8 mouse cellular contexts compared by ENCODE assay signal in the genomic region with DNA sequence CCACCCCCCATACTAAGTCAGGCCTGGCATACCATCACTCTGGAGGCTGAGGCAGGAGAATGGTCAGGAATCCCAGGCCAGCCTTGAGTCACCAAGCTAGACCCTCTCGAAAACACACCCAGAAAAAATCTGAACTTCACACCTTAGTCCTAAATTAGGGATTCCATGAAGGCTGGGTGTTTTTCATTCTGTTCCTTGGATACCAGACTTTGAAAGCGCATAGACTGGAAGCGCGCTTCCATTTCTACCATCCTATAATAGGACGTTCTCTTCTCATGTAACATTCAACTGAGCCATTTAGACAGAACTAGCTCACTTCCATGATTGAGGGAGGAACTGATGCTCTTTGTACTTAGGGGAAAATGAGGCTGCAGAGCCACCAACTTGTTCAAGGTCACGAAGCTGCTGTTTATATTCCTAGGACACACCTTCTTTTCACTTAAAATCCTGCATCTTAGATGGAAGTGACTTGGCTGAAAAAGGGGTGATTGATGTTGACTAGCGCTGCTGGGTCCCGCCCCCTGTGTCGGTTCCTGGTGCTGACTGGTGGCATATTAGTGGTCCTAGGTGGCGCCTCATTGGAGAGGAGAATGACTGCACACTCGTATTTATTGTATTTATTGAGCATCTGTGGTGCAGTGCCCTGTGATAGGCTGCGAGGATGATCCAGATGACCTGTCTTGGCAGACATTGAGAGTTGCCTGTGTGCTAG. TPM values are rescaled to one million over a fixed set of nuclear protein-coding genes. Genes with fewer than 3 reads are reported as not detected.
DNase-seq lines count a peak whose midpoint lies in the region; ATAC-seq and TF ChIP-seq lines count a peak whose summit lies in the region.

No protein-coding gene starts in this region.

- TF ChIP-seq CTCF in E14TG2a.4 (conservative IDR thresholded peaks at IDR 0.05; ENCODE audit: low read length) = no peak

- intact Hi-C loops in heart, postnatal 36 days (cut with DNase I) = loop anchor here (1.0 kb wide), 1 partner anchor 144 kb away; no protein-coding TSS in a partner anchor

- H3K4me1 ChIP-seq in heart, embryonic 15.5 days (replicated peaks) = peaks cover 13% of the 10 kb centered on the region
- peaks cover 28% of the 10 kb centered on the region for H3K4me1 ChIP-seq in E14TG2a.4 (replicated peaks; ENCODE audit: low read depth, low read length)
- peaks cover 16% of the 10 kb centered on the region for H3K4me1 ChIP-seq in embryonic facial prominence, embryonic 10.5 days
- H3K4me1 ChIP-seq in intestine, embryonic 15.5 days (replicated peaks) = peaks cover 5% of the 10 kb centered on the region; the same call in 1 of the 2 replicates

- peaks cover 20% of the 10 kb centered on the region for H3K36me3 ChIP-seq in heart, embryonic 15.5 days
- H3K36me3 ChIP-seq in E14TG2a.4 (ENCODE audit: insufficient read depth, low read length) = peaks cover 48% of the 10 kb centered on the region
- H3K36me3 ChIP-seq in embryonic facial prominence, embryonic 10.5 days (replicated peaks) = peaks cover 35% of the 10 kb centered on the region
- H3K36me3 ChIP-seq in intestine, embryonic 15.5 days = peaks cover 6% of the 10 kb centered on the region; the same call in 1 of the 2 replicates

- DNase-seq in heart, postnatal 36 days = no peak
- peak; percentile 15 for DNase-seq in embryonic facial prominence, embryonic 10.5 days (ENCODE audit: low spot score)
- peak; percentile 12 for DNase-seq in lung, postnatal 36 days
- DNase-seq in thymus, postnatal 25 days = peak; percentile 10
- no peak for DNase-seq in urinary bladder, postnatal 25 days (ENCODE audit: low spot score)

- H3K4me3 ChIP-seq in heart, embryonic 15.5 days = peak overlapping the region; percentile 68
- H3K4me3 ChIP-seq in E14TG2a.4 (replicated peaks; ENCODE audit: low read length) = peak overlapping the region; percentile 79
- H3K4me3 ChIP-seq in embryonic facial prominence, embryonic 10.5 days = peak overlapping the region; percentile 74
- peak overlapping the region; percentile 72 for H3K4me3 ChIP-seq in intestine, embryonic 15.5 days (replicated peaks)

- H3K27ac ChIP-seq in heart, embryonic 15.5 days = peak overlapping the region; percentile 71
- peak overlapping the region; percentile 87 for H3K27ac ChIP-seq in embryonic facial prominence, embryonic 10.5 days (replicated peaks)
- H3K27ac ChIP-seq in intestine, embryonic 15.5 days = peak overlapping the region; percentile 64; the same call in 1 of the 2 replicates

- H3K4me2 ChIP-seq in heart, embryonic 15.5 days = peak overlapping the region; percentile 89
- H3K4me2 ChIP-seq in intestine, embryonic 15.5 days (replicated peaks) = peak overlapping the region; percentile 88

- H3K9ac ChIP-seq in heart, embryonic 15.5 days = peak overlapping the region; percentile 75; the same call in 1 of the 2 replicates
- H3K9ac ChIP-seq in intestine, embryonic 15.5 days = peak overlapping the region; percentile 65

- ATAC-seq in heart, embryonic 15.5 days (replicated peaks; ENCODE audit: insufficient number of reproducible peaks, insufficient read depth, low FRiP score, low read depth) = no peak
- peak; percentile 4; the same call in 1 of the 2 replicates for ATAC-seq in intestine, embryonic 15.5 days

- H3K9me3 ChIP-seq in heart, embryonic 15.5 days (replicated peaks) = no peaks in the 10 kb centered on the region
- no peaks in the 10 kb centered on the region for H3K9me3 ChIP-seq in E14TG2a.4 (ENCODE audit: low read length)
- H3K9me3 ChIP-seq in embryonic facial prominence, embryonic 10.5 days = no peaks in the 10 kb centered on the region
- H3K9me3 ChIP-seq in intestine, embryonic 15.5 days = no peaks in the 10 kb centered on the region

- no peaks in the 10 kb centered on the region for H3K27me3 ChIP-seq in heart, embryonic 15.5 days
- H3K27me3 ChIP-seq in E14TG2a.4 (ENCODE audit: insufficient read depth, low read length) = no peaks in the 10 kb centered on the region
- H3K27me3 ChIP-seq in embryonic facial prominence, embryonic 10.5 days (replicated peaks; ENCODE audit: low read depth, poor library complexity, severe bottlenecking) = no peaks in the 10 kb centered on the region
- no peaks in the 10 kb centered on the region for H3K27me3 ChIP-seq in intestine, embryonic 15.5 days (replicated peaks)

- 70% methylated on average over 12 of the region's 12 CpGs for WGBS in heart, embryonic 15.5 days
- 82% methylated on average over 12 of the region's 12 CpGs for WGBS in embryonic facial prominence, embryonic 10.5 days
- WGBS in intestine, embryonic 15.5 days = 66% methylated on average over 12 of the region's 12 CpGs

RNA-seq across cellular contexts. Expression of gene Prmt3, which starts 0.9 kb away (rescaled TPM):
- 41.1 and 43.6 TPM in 2 replicates for polyA plus RNA-seq in heart, embryonic 15.5 days (2015; fragmentation: Nextera tagmentation; extraction: Ambion mirVana)
- 10 to 100 TPM; 11.9 to 13.8 TPM for total RNA-seq in heart, postnatal 36 days (2021)
- 58.5 and 68.6 TPM in 2 replicates for polyA plus RNA-seq in embryonic facial prominence, embryonic 10.5 days (2016; fragmentation: Nextera tagmentation; extraction: Ambion mirVana)
- 51.2 and 52.5 TPM in 2 replicates for polyA plus RNA-seq in intestine, embryonic 15.5 days (2015; fragmentation: Nextera tagmentation; extraction: Ambion mirVana)

RNA-seq across cellular contexts. Expression of gene Htatip2, which starts 20.1 kb away (rescaled TPM):
- polyA plus RNA-seq in heart, embryonic 15.5 days (2015; fragmentation: Nextera tagmentation; extraction: Ambion mirVana) = 11.6 and 15.3 TPM in 2 replicates
- 10 to 100 TPM; 12.5 to 12.7 TPM for total RNA-seq in heart, postnatal 36 days (2021)
- polyA plus RNA-seq in embryonic facial prominence, embryonic 10.5 days (2016; fragmentation: Nextera tagmentation; extraction: Ambion mirVana) = 4.8 and 5.6 TPM in 2 replicates
- 21.8 and 23.3 TPM in 2 replicates for polyA plus RNA-seq in intestine, embryonic 15.5 days (2015; fragmentation: Nextera tagmentation; extraction: Ambion mirVana)

Comparison
In these comparisons a context has a peak if more than half of its experiments do, and no peak if none do; other contexts are left out.
1. DNase-seq: peak in embryonic facial prominence, embryonic 10.5 days (single experiment), lung, postnatal 36 days (single experiment) and thymus, postnatal 25 days (single experiment); none in heart, postnatal 36 days (0 of 2) and urinary bladder, postnatal 25 days (single experiment).
2. Peak in every context shown above with its lines, with median percentiles within 50 percentile points of each other: H3K27ac ChIP-seq and H3K4me3 ChIP-seq.